Mouse (Mus musculus): ENCODE measurements around the gene Fbrs.
"Not testable (repeated sequence)": the region's sequence is repeated elsewhere in the genome, so short reads cannot be mapped to it uniquely, and the experiment has no call there.

Fbrs gene

GRCm38 (mm10) chr7:127478635-127479317, at the start of gene Fbrs:
Gene Fbrs, plus strand, starts transcription at chr7:127479199.
- peak; percentile 96 for DNase-seq (ENCODE audit: low read depth, low spot score)

- DNase-seq (ENCODE audit: low read depth, low spot score) = no peak
Observed at GRCm38 (mm10) chr7:127435206-127435605, 43.8 kb upstream of the Fbrs start.

GRCm38 (mm10) chr7:127437724-127438123, 41.3 kb upstream of the Fbrs start:
- DNase-seq (ENCODE audit: low read depth, low spot score) = peak; percentile 45

- DNase-seq (ENCODE audit: low read depth, low spot score) = no peak
Observed at GRCm38 (mm10) chr7:127443976-127444375, 35.0 kb upstream of the Fbrs start.

- peak; percentile 97 for DNase-seq (ENCODE audit: low read depth, low spot score)
Observed at GRCm38 (mm10) chr7:127448521-127449300, 30.3 kb upstream of the Fbrs start, which contains the start of gene Zfp689. Gene Zfp689, minus strand, starts transcription at chr7:127449158.

- DNase-seq (ENCODE audit: low read depth, low spot score) = peak; percentile 70
Observed at GRCm38 (mm10) chr7:127449966-127450365, 29.0 kb upstream of the Fbrs start.

- DNase-seq (ENCODE audit: low read depth, low spot score) = no peak
Observed at GRCm38 (mm10) chr7:127453056-127453455, 25.9 kb upstream of the Fbrs start.

GRCm38 (mm10) chr7:127454905-127455304, 24.1 kb upstream of the Fbrs start:
- DNase-seq (ENCODE audit: low read depth, low spot score) = no peak

GRCm38 (mm10) chr7:127458371-127459122, 20.5 kb upstream of the Fbrs start:
- not testable (repeated sequence) for DNase-seq (ENCODE audit: low read depth, low spot score)

GRCm38 (mm10) chr7:127459311-127459710, 19.7 kb upstream of the Fbrs start, which contains the start of gene Prr14:
Gene Prr14, plus strand, starts transcription at chr7:127459611.
- not testable (repeated sequence) for DNase-seq (ENCODE audit: low read depth, low spot score)

- DNase-seq (ENCODE audit: low read depth, low spot score) = no peak
Observed at GRCm38 (mm10) chr7:127465191-127465590, 13.8 kb upstream of the Fbrs start.

GRCm38 (mm10) chr7:127465670-127466069, 13.3 kb upstream of the Fbrs start:
- DNase-seq (ENCODE audit: low read depth, low spot score) = not testable (repeated sequence)

GRCm38 (mm10) chr7:127466606-127467005, 12.4 kb upstream of the Fbrs start:
- DNase-seq (ENCODE audit: low read depth, low spot score) = no peak

GRCm38 (mm10) chr7:127470011-127470715, 8.8 kb upstream of the Fbrs start:
- peak; percentile 68 for DNase-seq (ENCODE audit: low read depth, low spot score)

GRCm38 (mm10) chr7:127470743-127471645, 8.0 kb upstream of the Fbrs start:
- peak; percentile 96 for DNase-seq (ENCODE audit: low read depth, low spot score)

GRCm38 (mm10) chr7:127471646-127472010, 7.4 kb upstream of the Fbrs start:
- peak; percentile 74 for DNase-seq (ENCODE audit: low read depth, low spot score)

GRCm38 (mm10) chr7:127472060-127472459, 6.9 kb upstream of the Fbrs start:
- no peak for DNase-seq (ENCODE audit: low read depth, low spot score)

GRCm38 (mm10) chr7:127473705-127474104, 5.3 kb upstream of the Fbrs start:
- DNase-seq (ENCODE audit: low read depth, low spot score) = peak; percentile 48

- DNase-seq (ENCODE audit: low read depth, low spot score) = no peak
Observed at GRCm38 (mm10) chr7:127474378-127475070, 4.5 kb upstream of the Fbrs start.

Measured in A20 (cell line).